Mouse (Mus musculus) granulocyte monocyte progenitor cell, adult 5-6 weeks (primary cell): ENCODE results near the gene Slc25a19. TPM values are rescaled to one million over a fixed set of nuclear protein-coding genes. Genes with fewer than 3 reads are reported as not detected.
"Not testable (repeated sequence)": the region's sequence is repeated elsewhere in the genome, so short reads cannot be mapped to it uniquely, and the experiment has no call there.

ENCODE experiments used
- ATAC-seq: replicated peaks from 2 replicates; pipeline ENCODE4 v1.8.0; 2016; ENCODE audit warnings: mild to moderate bottlenecking, moderate TSS enrichment, inconsistent platforms; ENCODE audit not compliant: poor library complexity, severe bottlenecking
- total RNA-seq, 2 experiments: library from RNA; stranded (forward) in 1 of 2; stranded (reverse) in 1 of 2; fragments of 200-712, 200-1000 nt in 1 of 2; fragments of >200 nt in 1 of 2; fragmentation: Nextera tagmentation in 1 of 2; gene quantifications; 2 replicates each; pipeline ENCODE4 v1.2.3; 2014 to 2017

Gene Slc25a19
- total RNA-seq (2014; fragmentation: Nextera tagmentation) = 21.9 and 26.1 TPM in 2 replicates
- 12.8 and 21.6 TPM in 2 replicates for total RNA-seq (2017)

DNA sequence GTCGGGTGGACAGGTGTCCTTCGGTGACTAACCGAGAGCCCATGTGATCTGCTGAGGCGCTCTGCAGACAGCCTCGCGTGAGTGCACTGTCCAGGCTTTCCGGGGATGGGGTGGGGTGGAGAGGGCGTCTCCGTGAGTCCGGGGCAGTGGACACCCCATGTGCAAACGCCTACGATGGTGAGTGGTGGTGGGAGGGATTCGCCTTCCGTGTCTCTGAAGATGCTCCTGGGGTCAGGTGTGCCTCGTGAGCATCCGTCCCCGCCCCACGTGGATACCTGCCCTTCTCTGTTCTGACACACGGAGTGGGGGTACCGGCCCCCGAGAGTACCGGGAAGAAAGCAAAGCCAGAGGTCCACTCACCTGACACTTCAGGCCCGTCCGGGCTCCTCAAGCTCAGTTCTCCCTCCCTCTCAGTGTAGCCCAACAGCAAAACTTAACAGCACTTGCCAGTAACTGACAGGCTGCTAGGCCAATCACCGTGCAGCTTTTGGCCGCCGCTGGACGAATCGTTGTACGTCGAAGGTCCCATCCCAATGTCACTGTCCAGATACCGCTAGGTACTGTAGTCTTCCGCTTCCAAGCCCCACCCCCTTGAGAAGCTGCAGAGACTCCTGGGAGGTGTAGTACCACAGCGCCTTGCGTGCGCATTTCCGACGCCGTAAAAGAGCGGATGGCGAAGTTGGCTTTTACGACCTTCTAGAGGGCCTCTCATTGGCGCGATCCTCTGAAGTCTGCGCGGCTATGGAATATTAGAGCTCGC is at the start of gene Slc25a19:
Gene Slc25a19, minus strand, starts transcription at position 591 of the 760 bp plus-strand sequence.
- ATAC-seq = peak; percentile 91

DNA sequence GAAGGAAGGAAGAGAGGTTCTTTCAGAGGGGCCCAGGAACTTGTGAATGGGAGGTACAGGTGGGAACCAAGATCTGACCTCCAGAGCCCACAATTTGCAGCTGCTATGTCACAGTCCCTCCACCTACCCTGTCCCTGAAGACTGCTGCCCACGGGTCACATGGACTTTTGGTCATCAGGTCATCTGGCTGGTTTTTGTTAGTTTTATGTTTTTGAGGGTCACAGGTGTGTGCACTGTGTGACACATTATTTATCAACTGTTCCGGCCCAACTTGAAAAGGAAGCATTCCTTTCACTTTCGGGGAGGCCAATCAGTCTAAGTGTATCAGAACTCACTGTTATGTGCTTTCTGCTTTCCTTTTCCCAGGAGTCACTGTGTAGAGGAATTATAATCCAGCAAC is 49.4 kb upstream of the Slc25a19 start:
- no peak for ATAC-seq

GRCm38 (mm10) chr11:115676738-115677137 is 48.6 kb upstream of the Slc25a19 start:
- peak; percentile 87 for ATAC-seq

DNA sequence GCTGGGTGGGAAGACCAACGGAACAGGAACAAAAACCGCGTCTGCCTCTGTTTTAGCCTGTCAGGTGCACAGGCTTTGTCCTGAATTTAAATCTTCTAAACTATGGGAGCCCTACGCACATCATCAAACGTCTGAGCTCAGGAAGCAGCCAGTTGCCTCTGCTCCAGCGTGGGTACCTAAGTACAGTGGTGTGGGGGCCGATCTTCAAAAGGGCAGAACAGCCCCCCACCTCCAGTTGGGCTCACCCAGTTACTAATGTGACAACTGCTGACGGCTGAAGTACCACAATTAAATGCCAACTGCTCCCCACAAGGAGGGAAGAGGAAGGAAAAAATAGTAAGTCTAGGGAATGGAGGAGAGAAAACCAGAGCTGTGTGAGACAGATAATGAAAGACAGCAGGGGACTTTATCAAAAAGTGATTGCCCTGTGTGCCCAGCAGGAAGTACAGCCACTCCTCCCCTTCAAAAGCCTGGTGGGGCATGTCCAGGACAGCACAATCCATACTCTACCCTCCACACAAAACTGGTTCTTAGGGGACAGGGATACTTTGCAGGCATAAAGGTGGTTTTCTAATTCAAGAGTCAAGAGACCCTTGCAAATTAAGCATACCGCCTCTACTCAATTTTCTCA is 46.3 kb upstream of the Slc25a19 start:
- no peak for ATAC-seq

- ATAC-seq = no peak
Measured at GRCm38 (mm10) chr11:115673471-115674234, 45.6 kb upstream of the Slc25a19 start.

DNA sequence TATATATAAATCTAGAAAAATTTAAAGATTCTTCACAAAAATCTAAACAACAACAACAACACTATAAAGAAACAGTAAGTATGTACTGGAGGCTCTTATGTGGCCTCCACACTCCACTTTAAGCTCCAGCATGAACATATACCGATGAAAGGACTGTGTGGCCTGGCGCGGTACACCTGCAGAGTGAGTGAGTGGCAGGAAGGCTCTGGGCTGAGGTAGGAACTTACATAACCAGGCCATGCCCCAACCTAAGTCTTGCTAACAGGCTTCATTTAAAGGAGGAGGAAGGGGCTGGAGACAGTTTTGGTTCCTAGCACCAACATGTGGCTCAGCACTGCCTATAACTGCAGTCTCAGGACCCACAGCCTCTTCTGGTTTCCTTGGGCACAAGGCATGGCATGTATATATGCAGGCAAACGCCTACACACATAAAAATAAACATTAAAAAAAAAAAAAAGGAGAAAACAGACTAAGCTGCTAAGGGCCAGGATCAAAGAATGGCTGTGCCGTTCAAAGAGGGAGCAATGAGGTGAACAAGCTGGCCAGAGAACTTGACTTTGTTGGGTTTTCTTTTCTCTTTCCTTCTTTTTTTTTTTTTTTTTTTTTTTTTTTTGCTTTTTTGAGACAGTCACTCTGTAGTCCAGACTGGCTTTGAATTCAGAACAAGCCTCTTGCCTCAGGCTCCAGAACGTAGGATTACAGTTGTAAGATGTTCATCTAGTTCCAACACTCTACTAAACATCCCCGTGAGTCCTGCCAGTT is 44.3 kb upstream of the Slc25a19 start:
- ATAC-seq = no peak

GRCm38 (mm10) chr11:115670451-115671050 is 42.5 kb upstream of the Slc25a19 start:
- ATAC-seq = no peak; the same call in 1 of the 2 replicates

- no peak for ATAC-seq
Measured at GRCm38 (mm10) chr11:115663676-115664335, 35.7 kb upstream of the Slc25a19 start.

DNA sequence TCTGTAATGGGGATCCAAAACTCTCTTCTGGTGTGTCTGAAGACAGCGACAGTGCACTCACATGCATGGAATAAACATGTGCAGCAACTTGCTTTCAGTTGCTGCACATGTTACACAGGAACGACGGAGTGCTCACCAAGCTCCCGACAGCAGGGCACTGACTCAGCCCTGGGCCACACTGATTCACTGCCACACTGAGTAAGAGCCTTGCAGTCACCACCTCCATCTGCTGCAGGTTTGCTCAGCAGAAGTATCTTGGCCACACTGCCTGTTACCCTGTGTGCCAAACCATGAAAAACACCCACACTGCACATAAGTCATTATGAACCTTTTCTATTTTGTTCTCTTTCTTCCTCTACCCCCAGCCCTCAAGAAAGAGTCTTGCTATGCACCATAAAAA is 32.3 kb upstream of the Slc25a19 start:
- ATAC-seq = no peak

DNA sequence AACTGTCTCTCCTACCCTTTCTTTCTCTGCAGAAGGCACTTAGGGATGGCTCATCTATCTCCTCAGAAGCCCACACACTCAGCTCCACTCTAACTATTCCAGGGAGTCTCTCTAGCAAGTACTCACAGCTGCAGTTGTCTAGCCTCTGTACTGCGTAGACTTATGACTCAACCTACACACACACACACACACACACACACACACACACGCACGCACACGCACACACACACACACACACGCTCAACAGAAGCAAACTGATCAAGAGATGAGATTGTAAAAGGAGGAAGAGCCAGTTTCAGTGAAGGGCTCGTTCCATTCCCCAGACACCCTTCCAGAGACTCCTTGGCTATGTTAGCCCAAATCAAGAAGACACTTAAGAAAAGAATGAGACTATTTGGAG is 30.4 kb upstream of the Slc25a19 start:
- ATAC-seq = no peak

GRCm38 (mm10) chr11:115654128-115654527 is 26.0 kb upstream of the Slc25a19 start:
- peak; percentile 60 for ATAC-seq

DNA sequence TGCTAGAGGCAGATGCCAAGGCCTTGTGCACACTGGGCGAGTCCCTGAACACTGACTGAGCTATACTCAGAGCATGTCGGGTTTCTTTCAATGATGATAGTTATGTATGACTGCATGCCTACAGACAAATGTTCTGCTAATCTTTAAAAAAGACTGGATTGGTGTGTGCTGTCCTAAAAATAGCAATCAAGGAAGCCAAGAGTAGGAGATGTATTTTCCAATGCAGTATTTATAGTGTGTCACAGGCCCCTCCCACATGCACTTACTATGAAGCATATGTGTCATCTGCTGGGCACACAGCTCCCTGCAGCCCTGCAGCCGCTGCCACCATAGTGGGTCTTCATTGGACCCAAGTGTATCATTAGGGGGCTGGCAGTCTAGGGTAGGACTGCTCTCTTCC is 25.1 kb upstream of the Slc25a19 start:
- ATAC-seq = no peak

DNA sequence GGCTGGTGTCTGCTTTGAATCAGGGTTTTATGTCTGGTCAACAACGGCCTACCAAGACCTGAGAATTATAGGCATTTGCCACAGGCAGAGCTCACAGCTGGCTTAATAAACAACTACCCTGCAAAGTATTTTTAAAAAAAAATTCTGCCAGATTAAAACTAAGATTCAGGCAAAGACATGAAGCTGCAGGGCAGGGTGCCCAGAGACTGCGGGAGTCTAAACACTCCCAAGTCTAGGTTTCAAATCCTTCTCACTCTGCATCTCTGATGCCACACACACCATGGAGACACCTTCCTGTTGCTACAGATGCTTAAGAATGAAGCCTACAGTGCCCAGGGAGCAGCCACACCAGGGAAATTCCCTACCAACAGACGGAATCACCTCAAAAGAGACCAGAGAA is 23.6 kb upstream of the Slc25a19 start:
- no peak for ATAC-seq

GRCm38 (mm10) chr11:115649706-115650105 is 21.6 kb upstream of the Slc25a19 start:
- ATAC-seq = no peak

- peak; percentile 37; the same call in 1 of the 2 replicates for ATAC-seq
Measured at GRCm38 (mm10) chr11:115647459-115647858, 19.4 kb upstream of the Slc25a19 start.

DNA sequence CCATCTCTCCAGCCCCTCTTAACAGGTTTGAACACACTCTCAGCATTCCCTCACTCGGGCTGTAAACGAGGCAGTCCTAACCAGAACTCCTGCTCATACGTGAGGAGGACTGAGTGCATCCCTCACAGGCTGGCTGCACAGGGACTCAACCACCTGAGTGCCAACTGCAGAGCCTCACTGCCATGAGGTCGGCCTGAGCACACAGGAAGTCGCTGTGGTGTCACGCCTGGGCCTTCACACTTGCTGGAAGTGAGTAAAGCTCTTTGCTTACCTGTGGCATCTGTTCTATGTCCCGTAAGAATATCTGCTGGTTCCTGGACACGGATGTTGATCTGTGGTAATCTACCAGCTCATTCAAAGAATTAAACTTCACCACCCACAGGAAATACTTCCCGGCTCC is 18.3 kb upstream of the Slc25a19 start:
- no peak for ATAC-seq

DNA sequence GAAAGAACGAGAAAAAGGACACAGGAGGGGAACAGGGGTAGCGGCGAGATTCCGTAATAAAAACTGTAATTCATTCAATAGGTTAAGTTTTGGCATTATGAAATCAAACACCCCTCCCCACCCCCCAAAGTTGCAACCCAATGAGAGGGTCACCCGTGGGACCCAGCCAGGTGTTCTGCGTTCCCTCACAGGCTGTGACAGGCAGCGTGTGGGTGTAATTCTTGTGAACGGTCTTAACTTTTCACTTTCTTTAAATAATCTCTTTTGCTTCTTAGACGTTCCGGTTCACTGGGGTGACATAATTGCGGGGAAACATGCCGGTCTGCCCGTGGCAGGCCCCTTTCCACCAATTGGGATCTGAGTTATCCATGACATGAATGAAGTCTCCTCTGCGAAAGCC is 17.4 kb upstream of the Slc25a19 start:
- not testable (repeated sequence) for ATAC-seq

- ATAC-seq = no peak
Measured at GRCm38 (mm10) chr11:115644308-115644707, 16.2 kb upstream of the Slc25a19 start.

DNA sequence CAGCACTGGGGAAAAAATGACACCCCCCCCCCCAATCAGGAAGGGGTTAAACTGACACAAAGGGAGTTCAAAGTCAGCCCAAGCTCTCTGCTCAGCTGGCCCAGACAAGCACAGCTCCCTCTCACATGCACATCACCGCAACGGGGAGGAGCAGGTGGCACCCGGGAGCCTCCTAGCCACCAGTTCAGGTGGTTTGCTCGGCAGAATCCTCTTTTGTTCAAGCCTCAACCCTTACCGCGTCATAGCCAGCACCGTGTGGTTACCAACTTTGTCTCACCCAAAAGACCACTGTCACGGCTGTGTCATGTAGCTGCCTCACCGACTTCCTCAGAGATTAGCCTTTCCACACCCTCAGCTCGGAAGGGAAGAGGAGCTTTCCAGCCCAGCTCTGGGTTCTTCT is 15.2 kb upstream of the Slc25a19 start:
- ATAC-seq = no peak
